Comparison of ENCODE assay signal across 8 mouse cellular contexts in genomic region chr16:37011922-37012289, GRCm38 (mm10). TPM values are rescaled to one million over a fixed set of nuclear protein-coding genes. Genes with fewer than 3 reads are reported as not detected.
DNase-seq lines count a peak whose midpoint lies in the region; ATAC-seq and TF ChIP-seq lines count a peak whose summit lies in the region.

No protein-coding gene starts in this region.

- no peak for TF ChIP-seq POLR2A in testis, adult 2 months (IDR thresholded peaks at IDR 0.05; ENCODE audit: control insufficient read depth, low read depth, low read length)

- no peak for DNase-seq in cerebellum, postnatal 25 days
- no peak for DNase-seq in testis, postnatal 10 days (ENCODE audit: low spot score)
- DNase-seq in T-cell, adult 2 months (ENCODE audit: low spot score): no peak
- DNase-seq in c-Kit-positive CD71-positive TER-119-positive erythroid progenitor cells, embryonic 14.5 days (ENCODE audit: low spot score): no peak
- no peak for DNase-seq in right cerebral cortex, postnatal 36 days (ENCODE audit: low spot score in 2 of 2)

- H3K4me2 ChIP-seq in liver, embryonic 12.5 days: peak overlapping the region; percentile 82

- H3K27ac ChIP-seq in testis, adult 2 months (ENCODE audit: control insufficient read depth, insufficient read depth, low read depth, low read length): peak overlapping the region; percentile 47; the same call in 1 of the 2 replicates
- H3K27ac ChIP-seq in liver, embryonic 12.5 days: peak overlapping the region; percentile 78

- peak; percentile 38; the same call in 1 of the 2 replicates for ATAC-seq in cerebellum, adult (ENCODE audit: insufficient number of reproducible peaks, low FRiP score, low TSS enrichment)
- ATAC-seq in liver, embryonic 12.5 days: peak; percentile 74

- no peaks in the 10 kb centered on the region for H3K9me3 ChIP-seq in liver, embryonic 12.5 days (replicated peaks)

- peak overlapping the region; percentile 93 for H3K9ac ChIP-seq in liver, embryonic 12.5 days

- H3K4me3 ChIP-seq in testis, adult 2 months (ENCODE audit: control insufficient read depth, low read depth, low read length): peak overlapping the region; percentile 96
- H3K4me3 ChIP-seq in liver, embryonic 12.5 days: peak overlapping the region; percentile 99

- no peaks in the 10 kb centered on the region for H3K36me3 ChIP-seq in testis, adult 2 months (ENCODE audit: control insufficient read depth, insufficient read depth, low read length)
- peaks cover 26% of the 10 kb centered on the region for H3K36me3 ChIP-seq in liver, embryonic 12.5 days

- no peak for TF ChIP-seq CTCF in testis, adult 2 months (IDR thresholded peaks at IDR 0.05; ENCODE audit: control insufficient read depth, insufficient read depth, insufficient replicate concordance, low read depth, low read length)

- no peaks in the 10 kb centered on the region for H3K27me3 ChIP-seq in testis, adult 2 months (ENCODE audit: control insufficient read depth, insufficient read depth, low read length)
- H3K27me3 ChIP-seq in liver, embryonic 12.5 days (replicated peaks): no peaks in the 10 kb centered on the region; the same call in 1 of the 2 replicates

- 0% methylated on average over 26 of the region's 26 CpGs for WGBS in liver, embryonic 12.5 days (ENCODE audit: insufficient replicate concordance)

- peaks cover 6% of the 10 kb centered on the region for H3K4me1 ChIP-seq in testis, adult 2 months (ENCODE audit: control insufficient read depth, insufficient read depth, low read length)
- H3K4me1 ChIP-seq in liver, embryonic 12.5 days: peaks cover 34% of the 10 kb centered on the region

RNA-seq across cellular contexts. Expression of gene Polq, which starts 0.3 kb away (rescaled TPM):
- polyA plus RNA-seq in testis, adult 2 months (2012; rRNA removed): 2.3 and 2.7 TPM in 2 replicates
- polyA plus RNA-seq in liver, embryonic 12.5 days (2016; fragmentation: Nextera tagmentation; extraction: Ambion mirVana): 14.9 and 15.2 TPM in 2 replicates

RNA-seq across cellular contexts. Expression of gene Fbxo40, which starts 21.6 kb away (rescaled TPM):
- 0.37 and 0.71 TPM in 2 replicates for polyA plus RNA-seq in testis, adult 2 months (2012; rRNA removed)
- polyA plus RNA-seq in liver, embryonic 12.5 days (2016; fragmentation: Nextera tagmentation; extraction: Ambion mirVana): 0.04 and 0.05 TPM in 2 replicates
